Mouse (Mus musculus): ENCODE results near the gene Samd14. TPM values are rescaled to one million over a fixed set of nuclear protein-coding genes. Genes with fewer than 3 reads are reported as not detected.
"Not testable (repeated sequence)": the region's sequence is repeated elsewhere in the genome, so short reads cannot be mapped to it uniquely, and the experiment has no call there.

Gene Samd14
- total RNA-seq, 2 experiments from 2014 or later, result 1.1 to 1.9 TPM

GRCm38 (mm10) chr11:95006038-95006437 lies 3.6 kb upstream of the Samd14 start:
- DNase-seq, result no peak

- peak; percentile 84 to 85 for DNase-seq
Observed at GRCm38 (mm10) chr11:95006525-95007219, 3.0 kb upstream of the Samd14 start.

- no peak for DNase-seq
Observed at GRCm38 (mm10) chr11:95007418-95007817, 2.3 kb upstream of the Samd14 start.

- no peak for DNase-seq
Observed at GRCm38 (mm10) chr11:95008661-95009628, 734 bp upstream of the Samd14 start.

GRCm38 (mm10) chr11:95010141-95010739 lies 561 bp downstream of the Samd14 start:
- peak in 1 of 2 experiments; percentile 25 for DNase-seq

GRCm38 (mm10) chr11:95010841-95011403 lies 1.2 kb downstream of the Samd14 start:
- not testable (repeated sequence) for DNase-seq

- no peak for DNase-seq
Observed at GRCm38 (mm10) chr11:95011416-95011815, 1.7 kb downstream of the Samd14 start.

GRCm38 (mm10) chr11:95012075-95012474 lies 2.4 kb downstream of the Samd14 start:
- no peak for DNase-seq

- DNase-seq, result no peak
Observed at GRCm38 (mm10) chr11:95012487-95012886, 2.8 kb downstream of the Samd14 start.

- peak in 1 of 2 experiments; percentile 32 for DNase-seq
Observed at GRCm38 (mm10) chr11:95015484-95015883, 5.8 kb downstream of the Samd14 start.

- no peak for DNase-seq
Observed at GRCm38 (mm10) chr11:95022237-95022992, 12.7 kb downstream of the Samd14 start.

GRCm38 (mm10) chr11:95023481-95023880 lies 13.8 kb downstream of the Samd14 start:
- no peak for DNase-seq

- DNase-seq, result no peak
Observed at GRCm38 (mm10) chr11:95024439-95025184, 14.9 kb downstream of the Samd14 start.

GRCm38 (mm10) chr11:95025227-95026012 lies 15.7 kb downstream of the Samd14 start:
- DNase-seq, result no peak

GRCm38 (mm10) chr11:95026090-95026542 lies 16.4 kb downstream of the Samd14 start:
- no peak for DNase-seq

- DNase-seq, result no peak
Observed at GRCm38 (mm10) chr11:95026849-95027248, 17.2 kb downstream of the Samd14 start.

- no peak for DNase-seq
Observed at GRCm38 (mm10) chr11:95027850-95028470, 18.3 kb downstream of the Samd14 start.

- no peak for DNase-seq
Observed at GRCm38 (mm10) chr11:95032945-95033344, 23.3 kb downstream of the Samd14 start.

- no peak for DNase-seq
Observed at GRCm38 (mm10) chr11:95033617-95034016, 23.9 kb downstream of the Samd14 start.
